Mouse (Mus musculus) myocyte (in vitro differentiated cells): ENCODE measurements around the gene Cmtm2a.

ENCODE experiments used
- E2F4 ChIP-seq: IDR thresholded peaks from one replicate; pipeline ENCODE4 v1.6.1; 2011; ENCODE audit warnings: mild to moderate bottlenecking, control low read depth, moderate library complexity; ENCODE audit not compliant: insufficient read depth
- MAX ChIP-seq: IDR thresholded peaks from one replicate; pipeline ENCODE4 v1.6.1; 2011; ENCODE audit warnings: low read depth, mild to moderate bottlenecking, control low read depth
- MYOG ChIP-seq, 3 experiments: IDR thresholded peaks; one replicate each; pipeline ENCODE4 v1.6.1; 2011; ENCODE audit warnings: control low read depth in 2 of 3, low read depth in 2 of 3, mild to moderate bottlenecking in 2 of 3; ENCODE audit not compliant: insufficient read length in 2 of 3, control insufficient read depth in 1 of 3, insufficient read depth in 1 of 3
- POLR2A ChIP-seq: IDR thresholded peaks from one replicate; pipeline ENCODE4 v1.6.1; 2011; ENCODE audit warnings: low read depth, mild to moderate bottlenecking, control low read depth, moderate library complexity; ENCODE audit not compliant: insufficient read length
- POLR2AphosphoS2 ChIP-seq: IDR thresholded peaks from one replicate; pipeline ENCODE4 v1.6.1; 2011; ENCODE audit warnings: low read depth, control low read depth; ENCODE audit not compliant: insufficient read length
- TCF3 ChIP-seq: IDR thresholded peaks from one replicate; pipeline ENCODE4 v1.6.1; 2011; ENCODE audit warnings: low read depth, control low read depth; ENCODE audit not compliant: insufficient read length
- USF1 ChIP-seq: IDR thresholded peaks from one replicate; pipeline ENCODE4 v1.6.1; 2011; ENCODE audit warnings: low read depth, mild to moderate bottlenecking, control low read depth, moderate library complexity

- TF ChIP-seq MAX (no peak), POLR2A (no peak), TCF3 (no peak), MYOG (IDR thresholded peaks at IDR 0.05; ENCODE audit: control insufficient read depth in 1 of 3, insufficient read depth in 1 of 3, insufficient read length in 2 of 3, low read depth in 2 of 3) (no peak), POLR2AphosphoS2 (no peak), E2F4 (no peak), USF1 (no peak)
Observed at GRCm38 (mm10) chr8:104247908-104248275, 45.1 kb downstream of the Cmtm2a start.
